Mouse (Mus musculus) B cell, adult 62 days (primary cell): ENCODE results near the gene Cdk10. TPM values are rescaled to one million over a fixed set of nuclear protein-coding genes. Genes with fewer than 3 reads are reported as not detected.

Source experiments
- total RNA-seq: library from RNA; stranded (reverse); gene quantifications from 4 replicates; pipeline ENCODE4 v1.2.4, GENCODE M21; 2023

Cdk10 gene
- 57.4 to 62.6 TPM (median 58.3 TPM) in 4 replicates for total RNA-seq

GRCm38 (mm10) chr8:123224278-123225266 lies at the start of gene Cdk10:
Cdk10 (plus strand) TSS chr8:123224842.

GRCm38 (mm10) chr8:123185566-123186409 lies 38.9 kb upstream of the Cdk10 start, which contains the start of gene Dpep1:
Dpep1 (plus strand) TSS chr8:123186242.

DNA sequence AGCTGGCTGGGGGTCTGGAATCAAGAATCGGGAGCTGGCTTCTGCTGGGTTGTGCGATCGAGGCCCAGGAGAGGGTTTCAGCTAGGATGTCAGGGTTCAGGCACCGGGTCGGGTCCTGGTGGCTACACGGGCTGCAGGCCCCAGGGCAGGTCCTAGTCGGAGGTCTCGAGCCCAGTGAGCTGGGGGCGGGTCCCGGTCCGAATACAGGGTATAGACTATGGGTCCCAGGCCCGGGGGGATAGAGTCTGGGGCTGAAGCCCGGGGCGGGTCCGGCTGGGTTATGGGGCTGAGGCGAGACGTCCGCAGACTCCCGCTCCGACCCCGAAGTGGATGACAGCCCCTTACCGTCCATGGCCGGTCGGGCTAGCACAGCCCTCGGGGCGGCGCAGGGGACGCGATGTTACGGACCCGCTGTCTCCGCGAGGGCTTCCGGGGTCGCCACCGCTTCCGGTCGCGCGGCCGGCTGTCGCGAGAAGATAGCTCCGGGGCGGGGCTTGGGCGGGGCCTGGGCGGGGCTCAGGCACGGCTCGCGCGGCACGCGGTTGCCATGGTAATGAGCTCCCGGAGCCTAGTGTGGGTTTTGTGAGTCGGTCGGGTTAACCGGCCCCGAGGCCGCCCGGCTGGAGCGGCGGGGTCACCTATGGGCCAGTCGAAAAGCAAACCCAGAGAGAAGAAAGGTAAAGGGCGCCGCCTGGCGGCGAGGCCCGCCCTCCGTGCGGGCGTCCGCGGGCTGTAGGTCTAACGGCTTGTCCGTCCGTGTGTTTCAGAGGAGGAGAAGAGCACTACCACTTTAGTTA lies 12.1 kb upstream of the Cdk10 start, which contains the start of the genes Chmp1a and Spata33:
Gene Chmp1a, minus strand, starts transcription at position 443 of the 797 bp plus-strand sequence.
Gene Spata33, plus strand, starts transcription at position 512 of the 797 bp plus-strand sequence.

GRCm38 (mm10) chr8:123235520-123236497 lies 11.2 kb downstream of the Cdk10 start, which contains the start of gene Spata2l:
Spata2l (minus strand) TSS chr8:123236233.

GRCm38 (mm10) chr8:123254099-123254885 lies 29.6 kb downstream of the Cdk10 start, which contains the start of the genes Zfp276 and Vps9d1:
Zfp276 (plus strand) TSS chr8:123254195.
Vps9d1 (minus strand) TSS chr8:123254348.

Other genes starting within 250 kb of the Cdk10 start
- 257 to 289 TPM (median 276 TPM) in 4 replicates for gene Ankrd11, start 182.6 kb upstream of the Cdk10 start, total RNA-seq
- gene Spg7, start 161.9 kb upstream of the Cdk10 start, total RNA-seq = 62.7 to 73.6 TPM (median 65.2 TPM) in 4 replicates
- 1,438 to 1,564 TPM (median 1,556 TPM) in 4 replicates for gene Rpl13, start 122.5 kb upstream of the Cdk10 start, total RNA-seq
- not detected in 4 replicates for gene Cpne7, start 107.5 kb upstream of the Cdk10 start, total RNA-seq
- not detected in 4 replicates for gene Sult5a1, start 66.5 kb upstream of the Cdk10 start, total RNA-seq
- gene Dpep1, start 38.6 kb upstream of the Cdk10 start, total RNA-seq = not detected in 4 replicates
- gene Chmp1a, start 12.1 kb upstream of the Cdk10 start, total RNA-seq = 61.9 to 67.8 TPM (median 65.2 TPM) in 4 replicates
- gene Spata33, start 12.0 kb upstream of the Cdk10 start, total RNA-seq = 0.18 to 0.56 TPM in 2 of 4 replicates, not detected in the others
- gene Spata2l, start 11.4 kb downstream of the Cdk10 start, total RNA-seq = 11.2 to 13.8 TPM (median 13.3 TPM) in 4 replicates
- gene Zfp276, start 29.4 kb downstream of the Cdk10 start, total RNA-seq = 29.7 to 38.3 TPM (median 32.5 TPM) in 4 replicates
- gene Vps9d1, start 29.5 kb downstream of the Cdk10 start, total RNA-seq = 33.3 to 38.8 TPM (median 36.4 TPM) in 4 replicates
- gene Fanca, start 93.7 kb downstream of the Cdk10 start, total RNA-seq = 85.7 to 89.4 TPM (median 85.9 TPM) in 4 replicates
- gene Spire2, start 107.9 kb downstream of the Cdk10 start, total RNA-seq = not detected in 4 replicates
- 258 to 306 TPM (median 267 TPM) in 4 replicates for gene Tcf25, start 148.9 kb downstream of the Cdk10 start, total RNA-seq
- 0.14 to 0.21 TPM in 2 of 4 replicates, not detected in the others for gene Mc1r, start 182.3 kb downstream of the Cdk10 start, total RNA-seq
- gene Tubb3, start 186.6 kb downstream of the Cdk10 start, total RNA-seq = 0.38 to 2.1 TPM (median 0.61 TPM) in 3 of 4 replicates, not detected in the other
- gene Def8, start 198.7 kb downstream of the Cdk10 start, total RNA-seq = 9.5 to 13.4 TPM (median 12.7 TPM) in 4 replicates